In the genomic region with DNA sequence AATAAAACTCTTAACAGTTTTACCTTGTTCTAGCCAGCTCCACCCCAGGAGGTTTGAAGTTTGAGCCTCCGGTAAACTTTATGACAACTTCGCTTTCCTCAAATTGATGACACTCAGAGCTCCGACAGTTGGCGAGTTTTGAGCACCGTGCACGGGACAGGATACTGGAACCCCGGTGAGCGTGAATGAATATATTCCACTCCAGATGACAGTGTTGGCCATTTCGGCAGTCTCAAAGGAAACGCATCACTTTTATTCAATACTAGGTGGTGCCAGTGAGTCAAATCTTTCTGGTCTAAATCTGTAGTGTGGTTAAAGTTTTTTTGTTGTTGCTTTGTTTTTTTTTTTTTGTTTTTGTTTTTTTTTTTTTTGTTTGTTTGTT, we compare ENCODE assay signal across 8 mouse cellular contexts. TPM values are rescaled to one million over a fixed set of nuclear protein-coding genes. Genes with fewer than 3 reads are reported as not detected.
A peak's percentile ranks its signal among the peaks of the same experiment; 100 is the strongest.
DNase-seq lines count a peak whose midpoint lies in the region; ATAC-seq and TF ChIP-seq lines count a peak whose summit lies in the region.
"Had no signal": no experiment of that assay in that cellular context is flagged by ENCODE, and none has a peak within 500 bp of the region (broad histone marks: within the 10 kb centered on the region; RNA-seq: fewer than 3 reads in every experiment).

No protein-coding gene starts in this region.

- H3K79me2 ChIP-seq in CH12.LX (replicated peaks; ENCODE audit: control insufficient read depth, extremely low read depth, insufficient read depth, poor library complexity, severe bottlenecking): peaks cover 21% of the 10 kb centered on the region

- peak; percentile 43 to 49 for DNase-seq in B cell, adult 2 months
- peak; percentile 65 for DNase-seq in CH12.LX (ENCODE audit: extremely low read depth)
- peak; percentile 68 for DNase-seq in embryo, embryonic 10.5 days (ENCODE audit: low spot score)
- peak; percentile 36 for DNase-seq in kidney, postnatal 14 days
- peak; percentile 16 for DNase-seq in yolk sac, embryonic 10.5 days (ENCODE audit: low spot score)

- TF ChIP-seq CTCF in CH12.LX (conservative IDR thresholded peaks at IDR 0.05 in 1 of 2, IDR thresholded peaks at IDR 0.05 in 1 of 2; ENCODE audit: low read depth in 2 of 2, low read length in 2 of 2): peak in 1 of 2 experiments; percentile 59; a peak in 2 of 4 replicates

- peak overlapping the region; percentile 90; the same call in 1 of the 2 replicates for H3K4me2 ChIP-seq in CH12.LX (ENCODE audit: insufficient read depth, low read depth, poor library complexity, severe bottlenecking)
- H3K4me2 ChIP-seq in heart, embryonic 14.5 days (ENCODE audit: low read length): peak overlapping the region; percentile 73

- peak; percentile 30; the same call in 1 of the 2 replicates for TF ChIP-seq EP300 in CH12.LX (IDR thresholded peaks at IDR 0.05; ENCODE audit: low read length)

- dilution Hi-C loops in CH12.LX (cut with MboI; ENCODE audit: extremely low pct_ligation_motif_present, extremely low pct_unique_long_range_greater_than_20kb, low sequenced_read_pairs): no loop called here

- no peak for ATAC-seq in heart, embryonic 14.5 days (ENCODE audit: insufficient number of reproducible peaks, insufficient read depth, low FRiP score, low read depth)
- ATAC-seq in megakaryocyte progenitor cell, adult 5-6 weeks (replicated peaks; ENCODE audit: poor library complexity): peak; percentile 54; the same call in 1 of the 2 replicates

- peaks cover 5% of the 10 kb centered on the region for H3K9me3 ChIP-seq in CH12.LX (replicated peaks; ENCODE audit: low read length)
- no peaks in the 10 kb centered on the region for H3K9me3 ChIP-seq in heart, embryonic 14.5 days (ENCODE audit: control insufficient read depth, low read length)

- H3K36me3 ChIP-seq in CH12.LX (replicated peaks in 1 of 2; ENCODE audit: control insufficient read depth in 1 of 2, insufficient read depth in 1 of 2, low read length in 1 of 2): peaks cover 26 to 44% of the 10 kb centered on the region in 2 experiments
- peaks cover 42% of the 10 kb centered on the region for H3K36me3 ChIP-seq in heart, embryonic 14.5 days (ENCODE audit: control insufficient read depth, insufficient read depth, low read length)

- no peaks in the 10 kb centered on the region for H3K27me3 ChIP-seq in CH12.LX (replicated peaks)
- no peaks in the 10 kb centered on the region for H3K27me3 ChIP-seq in heart, embryonic 14.5 days (ENCODE audit: control insufficient read depth, insufficient read depth, low read length)

- peaks cover 5 to 35% of the 10 kb centered on the region in 2 experiments; a peak in 3 of 4 replicates for H3K4me1 ChIP-seq in CH12.LX (ENCODE audit: control insufficient read depth in 1 of 2, insufficient read depth in 2 of 2)
- H3K4me1 ChIP-seq in heart, embryonic 14.5 days (ENCODE audit: control insufficient read depth in 2 of 2, insufficient read depth in 2 of 2, low read length in 2 of 2): peaks cover 6 to 12% of the 10 kb centered on the region in 2 experiments

- in situ Hi-C loops in CH12.LX (cut with MboI; ENCODE audit: low pct_ligation_motif_present, low pct_unique_long_range_greater_than_20kb, low sequenced_read_pairs): no loop called here

- TF ChIP-seq POLR2A in CH12.LX (IDR thresholded peaks at IDR 0.05; ENCODE audit: low read depth, low read length): no peak

- 1% methylated on average over 10 of the region's 10 CpGs for WGBS in heart, embryonic 14.5 days

- peak overlapping the region; percentile 26 for H3K27ac ChIP-seq in CH12.LX (ENCODE audit: insufficient read depth, low read depth)
- H3K27ac ChIP-seq in heart, embryonic 14.5 days (replicated peaks in 1 of 2; ENCODE audit: control insufficient read depth in 1 of 2, insufficient read depth in 1 of 2, low read depth in 2 of 2, low read length in 2 of 2): peak overlapping the region; percentile 71 to 90

- H3K9ac ChIP-seq in CH12.LX (ENCODE audit: insufficient read depth, low read depth): peak overlapping the region; percentile 75
- H3K9ac ChIP-seq in heart, embryonic 14.5 days (ENCODE audit: low read length): peak overlapping the region; percentile 84

- H3K4me3 ChIP-seq in CH12.LX (replicated peaks in 1 of 3; ENCODE audit: low read depth in 2 of 3, low read length in 2 of 3, poor library complexity in 1 of 3): peak overlapping the region; percentile 85 to 91 (median 88)
- peak overlapping the region; percentile 76 to 91 for H3K4me3 ChIP-seq in heart, embryonic 14.5 days (ENCODE audit: control insufficient read depth in 1 of 2, insufficient read depth in 1 of 2, low read depth in 1 of 2, low read length in 2 of 2)

- TF ChIP-seq RAD21 in CH12.LX (IDR thresholded peaks at IDR 0.05; ENCODE audit: low read depth, low read length): peak; percentile 9

TF ChIP-seq in CH12.LX, 34 proteins besides CTCF, POLR2A, EP300 and RAD21 (continues in another document):
- TF ChIP-seq HCFC1 (IDR thresholded peaks at IDR 0.05; ENCODE audit: low read depth, low read length) (peak; percentile 44), NELFE (IDR thresholded peaks at IDR 0.05; ENCODE audit: low read depth, low read length) (no peak), USF2 (conservative IDR thresholded peaks at IDR 0.05; ENCODE audit: low read depth, low read length) (no peak), UBTF (IDR thresholded peaks at IDR 0.05; ENCODE audit: low read depth, low read length) (no peak), IRF4 (IDR thresholded peaks at IDR 0.05; ENCODE audit: low read depth, low read length) (peak; percentile 29; the same call in 1 of the 2 replicates), CHD2 (IDR thresholded peaks at IDR 0.05; ENCODE audit: low read length) (no peak), JUND (conservative IDR thresholded peaks at IDR 0.05; ENCODE audit: low read depth, low read length) (no peak), MAX (IDR thresholded peaks at IDR 0.05; ENCODE audit: low read length) (no peak), MYC (IDR thresholded peaks at IDR 0.05; ENCODE audit: low read depth, low read length) (peak; percentile 40), MEF2A (IDR thresholded peaks at IDR 0.05; ENCODE audit: borderline replicate concordance, low read depth, low read length) (peak; percentile 29; the same call in 1 of the 2 replicates), TCF12 (IDR thresholded peaks at IDR 0.05; ENCODE audit: low read depth, low read length) (no peak), MAZ (IDR thresholded peaks at IDR 0.05; ENCODE audit: low read depth, low read length) (no peak), MAFK (IDR thresholded peaks at IDR 0.05; ENCODE audit: insufficient replicate concordance, low read length) (no peak), SMC3 (IDR thresholded peaks at IDR 0.05; ENCODE audit: low read depth, low read length) (peak; percentile 21; the same call in 1 of the 2 replicates), MXI1 (IDR thresholded peaks at IDR 0.05; ENCODE audit: low read depth, low read length) (peak; percentile 36; the same call in 1 of the 2 replicates), JUN (IDR thresholded peaks at IDR 0.05; ENCODE audit: insufficient read depth, low read depth, low read length) (no peak), ZNF384 (IDR thresholded peaks at IDR 0.05; ENCODE audit: low read depth, low read length) (peak; percentile 90), POLR2AphosphoS2 (IDR thresholded peaks at IDR 0.05; ENCODE audit: low read depth, low read length) (no peak), USF1 (IDR thresholded peaks at IDR 0.05; ENCODE audit: low read depth, low read length) (no peak), KAT2A (IDR thresholded peaks at IDR 0.05; ENCODE audit: insufficient replicate concordance, low read length) (no peak), ETS1 (conservative IDR thresholded peaks at IDR 0.05; ENCODE audit: low read depth, low read length) (peak; percentile 41; the same call in 1 of the 2 replicates), NRF1 (IDR thresholded peaks at IDR 0.05; ENCODE audit: low read depth, low read length) (no peak), RCOR1 (conservative IDR thresholded peaks at IDR 0.05; ENCODE audit: low read depth, low read length) (no peak), ZC3H11A (IDR thresholded peaks at IDR 0.05; ENCODE audit: low read depth, low read length) (no peak), PAX5 (IDR thresholded peaks at IDR 0.05; ENCODE audit: low read length) (no peak), SIN3A (IDR thresholded peaks at IDR 0.05; ENCODE audit: low read length) (peak; percentile 70)

RNA-seq across cellular contexts. Expression of a gene that starts 0.8 kb away (rescaled TPM):
- total RNA-seq in CH12.LX (2012; rRNA removed) (43.4 and 43.6 TPM in 2 replicates), CH12.LX (2014; rRNA removed) (53.3 and 68.5 TPM in 2 replicates)
- polyA plus RNA-seq in CH12.LX (2012; ENCODE audit: insufficient read length, low read depth): 40.0 and 49.5 TPM in 2 replicates
- polyA plus RNA-seq in heart, embryonic 14.5 days (2014; fragmentation: Nextera tagmentation; extraction: Ambion mirVana): 32.1 and 39.8 TPM in 2 replicates
- 25.2 and 26.8 TPM in 2 replicates for total RNA-seq in megakaryocyte progenitor cell, adult 5-6 weeks (2015)
- total RNA-seq in megakaryocyte progenitor cell, adult 5-6 weeks (2017): 81.4 and 111 TPM in 2 replicates

RNA-seq across cellular contexts. Expression of a gene that starts 0.8 kb away (rescaled TPM):
- total RNA-seq in CH12.LX (2012; rRNA removed) (11.4 and 12.4 TPM in 2 replicates), CH12.LX (2014; rRNA removed) (9.6 and 10.9 TPM in 2 replicates)
- polyA plus RNA-seq in CH12.LX (2012; ENCODE audit: insufficient read length, low read depth): 8.6 and 10.0 TPM in 2 replicates
- 13.4 and 14.8 TPM in 2 replicates for polyA plus RNA-seq in heart, embryonic 14.5 days (2014; fragmentation: Nextera tagmentation; extraction: Ambion mirVana)
- total RNA-seq in megakaryocyte progenitor cell, adult 5-6 weeks (2015): 7.4 and 8.0 TPM in 2 replicates
- 12.4 and 14.4 TPM in 2 replicates for total RNA-seq in megakaryocyte progenitor cell, adult 5-6 weeks (2017)

RNA-seq across cellular contexts. Expression of a gene that starts 8.6 kb away (rescaled TPM):
- total RNA-seq in CH12.LX (2012; rRNA removed): not detected in 2 replicates
- total RNA-seq in CH12.LX (2014; rRNA removed): not detected in 2 replicates
- not detected in 2 replicates for polyA plus RNA-seq in CH12.LX (2012; ENCODE audit: insufficient read length, low read depth)
- 0.47 TPM in 1 of 2 replicates, not detected in the other for polyA plus RNA-seq in heart, embryonic 14.5 days (2014; fragmentation: Nextera tagmentation; extraction: Ambion mirVana)
- not detected in 2 replicates for total RNA-seq in megakaryocyte progenitor cell, adult 5-6 weeks (2015)
- not detected in 2 replicates for total RNA-seq in megakaryocyte progenitor cell, adult 5-6 weeks (2017)
- total RNA-seq: left cerebral cortex, adult 18-20 months had no signal

RNA-seq across cellular contexts. Expression of a gene that starts 31.0 kb away (rescaled TPM):
- total RNA-seq in CH12.LX (2012; rRNA removed) (not detected in 2 replicates), CH12.LX (2014; rRNA removed) (not detected in 2 replicates)
- polyA plus RNA-seq in CH12.LX (2012; ENCODE audit: insufficient read length, low read depth): not detected in 2 replicates
- polyA plus RNA-seq in heart, embryonic 14.5 days (2014; fragmentation: Nextera tagmentation; extraction: Ambion mirVana): 7.6 and 8.6 TPM in 2 replicates
- total RNA-seq in megakaryocyte progenitor cell, adult 5-6 weeks (2015): not detected in 2 replicates
- total RNA-seq in megakaryocyte progenitor cell, adult 5-6 weeks (2017): not detected in 2 replicates
- total RNA-seq: left cerebral cortex, adult 18-20 months had no signal

RNA-seq across cellular contexts. Expression of a gene that starts 32.2 kb away (rescaled TPM):
- total RNA-seq in CH12.LX (2012; rRNA removed): 5.7 and 5.9 TPM in 2 replicates
- total RNA-seq in CH12.LX (2014; rRNA removed): 4.3 and 4.5 TPM in 2 replicates
- polyA plus RNA-seq in CH12.LX (2012; ENCODE audit: insufficient read length, low read depth): 5.7 and 8.4 TPM in 2 replicates
- polyA plus RNA-seq in heart, embryonic 14.5 days (2014; fragmentation: Nextera tagmentation; extraction: Ambion mirVana): 35.4 and 43.1 TPM in 2 replicates
- total RNA-seq in megakaryocyte progenitor cell, adult 5-6 weeks (2015): 2.2 and 3.4 TPM in 2 replicates
- 1.6 and 3.4 TPM in 2 replicates for total RNA-seq in megakaryocyte progenitor cell, adult 5-6 weeks (2017)

Comparison
In these comparisons a context has a peak if more than half of its experiments do, and no peak if none do; other contexts are left out.
1. DNase-seq: peak in every context shown above with its lines; median percentile 68 in embryo, embryonic 10.5 days; 65 in CH12.LX; 46 in B cell, adult 2 months; 36 in kidney, postnatal 14 days; 16 in yolk sac, embryonic 10.5 days.